Mouse (Mus musculus): ENCODE measurements around the gene Mafg. TPM values are rescaled to one million over a fixed set of nuclear protein-coding genes. Genes with fewer than 3 reads are reported as not detected.

The Mafg gene
- polyA plus RNA-seq, 1 experiment from 2014 or later = 14.7 TPM

DNA sequence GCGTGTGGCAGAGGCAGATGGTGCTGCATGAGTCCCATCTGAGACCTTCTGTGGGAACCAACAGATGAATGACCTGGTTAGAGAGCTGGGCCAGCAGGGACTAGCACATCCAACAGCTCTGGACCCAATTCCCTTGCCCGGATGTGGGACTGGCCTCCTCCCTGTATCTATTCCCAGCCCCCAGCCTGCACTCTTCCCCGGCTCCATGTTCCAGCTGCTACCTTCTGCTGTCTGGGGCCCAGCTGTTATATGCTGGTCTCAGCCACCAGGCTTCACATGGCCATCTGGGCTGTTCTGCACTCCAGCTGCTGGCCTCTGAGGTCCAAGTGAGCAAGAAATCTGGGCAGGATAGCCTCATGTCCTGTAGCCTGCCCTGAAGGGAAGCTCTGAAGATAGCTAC is 32.0 kb upstream of the Mafg start:
- ATAC-seq (replicated peaks; ENCODE audit: extremely low read depth, insufficient read depth, low FRiP score) = no peak
- WGBS = 70% methylated on average over 3 of the region's 3 CpGs
- H3K27me3 ChIP-seq (ENCODE audit: control insufficient read depth, insufficient read depth, low read length) = peaks cover 35% of the 10 kb centered on the region
- H3K4me2 ChIP-seq (ENCODE audit: low read depth, low read length) = no peak overlapping the region
- no peak overlapping the region for H3K4me3 ChIP-seq (ENCODE audit: low read length)
- peaks cover 6% of the 10 kb centered on the region for H3K4me1 ChIP-seq (ENCODE audit: control insufficient read depth, insufficient read depth, low read length)
- no peak overlapping the region for H3K9ac ChIP-seq (ENCODE audit: low read length)
- no peaks in the 10 kb centered on the region for H3K36me3 ChIP-seq (ENCODE audit: control insufficient read depth, insufficient read depth)
- no peak overlapping the region for H3K27ac ChIP-seq (ENCODE audit: low read length)
- no peaks in the 10 kb centered on the region for H3K9me3 ChIP-seq (replicated peaks; ENCODE audit: control insufficient read depth, low read length)

DNA sequence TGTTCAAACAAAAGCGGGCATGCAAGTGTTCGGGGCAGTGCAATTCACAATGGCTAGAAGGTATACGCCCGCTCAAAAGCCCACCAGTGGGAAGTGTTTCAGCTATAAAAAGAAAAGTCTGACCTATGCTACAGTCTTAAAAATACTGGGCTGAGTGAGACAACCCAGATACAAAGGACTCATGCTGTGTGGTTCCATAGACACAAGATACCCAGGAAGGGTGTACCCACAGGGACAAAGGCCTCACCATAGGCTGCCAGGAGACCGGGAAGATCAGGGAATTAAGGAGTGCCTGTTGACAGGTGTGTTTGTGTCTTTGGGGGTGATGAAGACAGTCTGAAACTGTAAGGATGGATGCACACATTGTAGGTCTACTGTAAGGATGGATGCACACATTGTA is 30.3 kb upstream of the Mafg start:
- Histone ChIP-seq H3K27me3 (ENCODE audit: control insufficient read depth, insufficient read depth, low read length) (peaks cover 52% of the 10 kb centered on the region), H3K4me3 (ENCODE audit: low read length) (no peak overlapping the region), H3K9ac (ENCODE audit: low read length) (no peak overlapping the region), H3K9me3 (replicated peaks; ENCODE audit: control insufficient read depth, low read length) (no peaks in the 10 kb centered on the region), H3K36me3 (ENCODE audit: control insufficient read depth, insufficient read depth) (no peaks in the 10 kb centered on the region), H3K4me2 (ENCODE audit: low read depth, low read length) (no peak overlapping the region), H3K27ac (ENCODE audit: low read length) (no peak overlapping the region), H3K4me1 (ENCODE audit: control insufficient read depth, insufficient read depth, low read length) (peaks cover 16% of the 10 kb centered on the region)
- 85% methylated on average over 5 of the region's 5 CpGs for WGBS
- no peak for ATAC-seq (replicated peaks; ENCODE audit: extremely low read depth, insufficient read depth, low FRiP score)

DNA sequence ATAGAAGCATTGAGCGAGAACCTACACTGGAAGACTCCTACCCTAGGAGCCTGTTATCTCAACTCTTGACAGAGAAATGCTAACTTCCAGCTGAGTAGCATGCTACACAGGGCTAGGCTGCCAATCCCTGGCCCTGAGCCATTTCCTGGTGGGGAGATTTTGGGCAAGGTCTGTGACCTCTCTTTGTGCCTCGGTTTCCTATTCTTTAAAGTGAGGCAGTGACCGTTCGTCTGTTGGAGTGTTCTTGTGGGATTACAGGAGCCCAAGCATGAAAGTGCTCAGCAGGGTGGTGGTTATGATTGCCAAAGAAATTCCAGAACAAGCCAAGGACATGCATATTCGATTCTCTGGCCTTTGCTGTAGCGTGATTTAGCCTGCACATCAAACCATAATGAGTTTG is 29.4 kb upstream of the Mafg start:
- Histone ChIP-seq H3K27ac (ENCODE audit: low read length) (no peak overlapping the region), H3K9me3 (replicated peaks; ENCODE audit: control insufficient read depth, low read length) (no peaks in the 10 kb centered on the region), H3K4me1 (ENCODE audit: control insufficient read depth, insufficient read depth, low read length) (peaks cover 17% of the 10 kb centered on the region), H3K4me2 (ENCODE audit: low read depth, low read length) (no peak overlapping the region), H3K36me3 (ENCODE audit: control insufficient read depth, insufficient read depth) (no peaks in the 10 kb centered on the region), H3K4me3 (ENCODE audit: low read length) (no peak overlapping the region), H3K9ac (ENCODE audit: low read length) (no peak overlapping the region), H3K27me3 (ENCODE audit: control insufficient read depth, insufficient read depth, low read length) (peaks cover 61% of the 10 kb centered on the region)
- ATAC-seq (replicated peaks; ENCODE audit: extremely low read depth, insufficient read depth, low FRiP score) = no peak
- WGBS = 48% methylated on average over 6 of the region's 6 CpGs

DNA sequence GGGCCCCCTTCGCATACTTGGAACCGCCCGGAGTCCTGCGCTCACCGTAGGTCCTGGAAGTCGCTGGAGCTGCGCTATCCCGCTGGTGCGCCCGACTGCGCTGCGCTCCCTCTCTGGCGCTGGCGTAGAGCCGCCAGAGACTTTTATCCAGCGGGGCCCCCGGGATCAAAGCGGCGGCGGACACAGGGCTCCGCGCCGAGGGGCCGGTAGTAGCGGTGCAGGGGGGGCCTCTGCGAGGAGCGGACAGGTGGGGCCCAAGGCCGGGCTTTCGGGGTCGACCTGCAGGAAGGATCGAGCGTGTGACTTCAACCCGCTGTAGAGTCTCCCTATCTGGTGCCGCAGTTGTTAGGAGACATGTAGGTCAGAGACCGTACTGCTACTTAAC is 27.7 kb upstream of the Mafg start, which contains the start of gene Notum:
TSS of gene Notum (minus strand) at position 100 of the 385 bp plus-strand sequence.
- Histone ChIP-seq H3K36me3 (ENCODE audit: control insufficient read depth, insufficient read depth) (no peaks in the 10 kb centered on the region), H3K4me1 (ENCODE audit: control insufficient read depth, insufficient read depth, low read length) (peaks cover 17% of the 10 kb centered on the region), H3K27ac (ENCODE audit: low read length) (no peak within 1 kb of the TSS), H3K9me3 (replicated peaks; ENCODE audit: control insufficient read depth, low read length) (no peaks in the 10 kb centered on the region), H3K27me3 (ENCODE audit: control insufficient read depth, insufficient read depth, low read length) (peaks cover 73% of the 10 kb centered on the region), H3K9ac (ENCODE audit: low read length) (peak within 1 kb of the TSS; percentile 54), H3K4me2 (ENCODE audit: low read depth, low read length) (peak within 1 kb of the TSS; percentile 77), H3K4me3 (ENCODE audit: low read length) (peak within 1 kb of the TSS; percentile 51)
- WGBS = 1% methylated on average over 35 of the region's 35 CpGs
- no peak for ATAC-seq (replicated peaks; ENCODE audit: extremely low read depth, insufficient read depth, low FRiP score)

DNA sequence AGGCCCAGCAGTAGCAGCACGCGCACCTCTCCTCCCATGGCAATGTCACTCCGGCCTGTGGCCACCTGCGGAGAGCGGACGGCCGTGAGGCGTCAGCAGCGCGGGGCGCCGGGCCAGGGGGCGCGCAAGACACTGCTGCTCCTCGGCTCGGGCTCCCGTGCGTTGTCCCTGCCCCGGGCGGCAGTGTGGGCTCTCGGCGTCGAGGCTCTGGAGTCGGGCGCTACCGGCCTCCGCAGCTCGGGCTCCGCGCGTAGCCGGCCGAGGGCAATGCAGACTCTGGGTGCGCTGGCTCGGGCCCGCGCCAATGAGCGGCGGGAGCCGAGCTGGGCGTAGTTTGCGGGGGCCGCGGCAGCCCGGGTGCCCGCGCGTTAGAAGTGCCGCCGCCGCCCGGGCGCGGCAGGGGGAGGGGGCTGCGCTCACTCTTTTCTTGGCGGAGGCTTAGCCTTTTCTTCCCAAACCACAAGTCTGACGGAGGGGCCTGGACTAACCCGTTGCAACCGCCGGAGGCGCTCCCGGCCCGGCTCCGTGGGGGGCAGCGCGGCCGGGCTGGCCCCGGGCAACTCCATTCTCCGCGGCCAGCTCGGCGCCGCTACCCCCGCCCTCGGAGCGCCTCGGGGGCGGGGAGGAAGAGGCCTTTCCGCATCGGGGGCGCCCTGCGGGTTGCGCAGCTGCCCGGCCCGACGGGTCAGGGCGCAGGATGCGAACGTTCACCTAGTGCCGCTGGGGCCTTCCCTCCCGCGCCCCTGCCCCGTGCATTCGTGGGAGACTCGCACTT is 27.1 kb upstream of the Mafg start:
- H3K4me3 ChIP-seq (ENCODE audit: low read length) = peak overlapping the region; percentile 51
- no peaks in the 10 kb centered on the region for H3K36me3 ChIP-seq (ENCODE audit: control insufficient read depth, insufficient read depth)
- peak overlapping the region; percentile 54 for H3K9ac ChIP-seq (ENCODE audit: low read length)
- H3K27ac ChIP-seq (ENCODE audit: low read length) = no peak overlapping the region
- peak overlapping the region; percentile 77 for H3K4me2 ChIP-seq (ENCODE audit: low read depth, low read length)
- peak; percentile 33 for ATAC-seq (replicated peaks; ENCODE audit: extremely low read depth, insufficient read depth, low FRiP score)
- under 1% methylated on average over 90 of the region's 95 CpGs for WGBS
- H3K4me1 ChIP-seq (ENCODE audit: control insufficient read depth, insufficient read depth, low read length) = peaks cover 17% of the 10 kb centered on the region
- H3K27me3 ChIP-seq (ENCODE audit: control insufficient read depth, insufficient read depth, low read length) = peaks cover 73% of the 10 kb centered on the region
- no peaks in the 10 kb centered on the region for H3K9me3 ChIP-seq (replicated peaks; ENCODE audit: control insufficient read depth, low read length)

DNA sequence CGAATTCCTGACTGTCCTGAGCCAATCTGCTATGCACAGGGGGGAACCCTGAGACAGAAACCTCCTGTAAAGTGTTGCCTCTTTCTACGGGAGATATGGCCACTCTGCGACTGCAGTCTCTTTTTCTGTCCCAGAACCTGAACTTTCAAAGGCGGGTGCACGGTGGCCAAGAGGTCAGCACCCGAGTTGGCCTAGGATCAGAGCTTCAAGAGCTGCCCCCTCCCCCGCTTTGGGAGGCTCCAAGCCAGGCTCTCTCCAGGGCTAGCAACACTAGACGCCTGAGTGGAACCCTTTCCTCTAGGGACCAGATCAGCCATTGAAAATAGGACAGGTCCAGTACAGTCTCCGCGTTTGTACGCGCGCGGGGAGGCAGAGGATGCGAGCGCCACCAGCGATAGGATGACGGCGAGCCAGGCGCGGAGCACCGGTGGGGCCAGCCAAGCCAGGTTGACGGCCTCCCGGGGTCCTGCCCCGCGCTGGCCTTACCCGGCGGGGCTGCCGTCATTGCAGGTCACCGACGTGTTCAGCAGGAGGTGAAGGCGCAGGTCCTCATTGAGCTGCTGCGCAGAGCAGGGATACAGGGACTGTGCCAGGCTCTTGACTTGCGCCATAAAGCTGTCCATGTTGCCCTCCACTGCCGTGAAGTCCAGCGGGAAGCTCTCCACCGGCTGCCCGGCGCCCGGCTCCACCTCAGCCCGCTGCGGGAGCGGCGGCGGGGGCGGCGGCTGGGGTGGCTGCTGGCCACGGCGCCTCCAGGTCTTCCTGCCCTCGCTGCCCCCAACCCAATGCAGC is 26.3 kb upstream of the Mafg start:
- peaks cover 17% of the 10 kb centered on the region for H3K4me1 ChIP-seq (ENCODE audit: control insufficient read depth, insufficient read depth, low read length)
- 0 out of 2 replicates have a peak, but pooled peaks have one; percentile 6 for ATAC-seq (replicated peaks; ENCODE audit: extremely low read depth, insufficient read depth, low FRiP score)
- peak overlapping the region; percentile 51 for H3K4me3 ChIP-seq (ENCODE audit: low read length)
- H3K9ac ChIP-seq (ENCODE audit: low read length) = peak overlapping the region; percentile 54
- no peaks in the 10 kb centered on the region for H3K9me3 ChIP-seq (replicated peaks; ENCODE audit: control insufficient read depth, low read length)
- no peaks in the 10 kb centered on the region for H3K36me3 ChIP-seq (ENCODE audit: control insufficient read depth, insufficient read depth)
- no peak overlapping the region for H3K27ac ChIP-seq (ENCODE audit: low read length)
- H3K27me3 ChIP-seq (ENCODE audit: control insufficient read depth, insufficient read depth, low read length) = peaks cover 73% of the 10 kb centered on the region
- 3% methylated on average over 50 of the region's 50 CpGs for WGBS
- peak overlapping the region; percentile 77 for H3K4me2 ChIP-seq (ENCODE audit: low read depth, low read length)

DNA sequence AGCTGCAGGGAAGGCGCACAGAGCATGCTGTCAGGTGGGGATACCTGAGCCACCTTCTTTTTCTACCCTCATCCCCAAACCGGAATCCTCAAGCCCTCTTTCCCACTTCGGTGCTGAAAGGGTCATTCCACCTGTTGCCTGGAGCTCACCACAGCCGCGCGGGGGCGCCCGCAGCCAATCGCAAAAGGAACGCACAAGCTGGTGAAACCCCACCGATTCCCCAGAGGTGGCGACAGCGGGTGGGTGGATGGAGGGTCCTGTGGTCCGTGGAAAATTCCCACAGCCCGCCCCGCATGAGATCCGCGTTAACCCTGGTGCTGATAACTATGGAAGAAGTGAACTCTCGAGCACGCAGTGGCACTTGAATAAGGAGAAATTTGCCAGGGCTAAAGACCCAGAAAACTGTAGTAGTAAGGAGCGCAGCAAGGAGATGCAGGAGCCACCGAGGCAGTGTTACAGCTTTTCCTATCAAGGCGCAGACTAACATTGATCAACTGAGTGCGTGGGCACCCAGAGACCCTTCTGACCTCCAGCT is 25.5 kb upstream of the Mafg start:
- Histone ChIP-seq H3K27me3 (ENCODE audit: control insufficient read depth, insufficient read depth, low read length) (peaks cover 70% of the 10 kb centered on the region), H3K36me3 (ENCODE audit: control insufficient read depth, insufficient read depth) (no peaks in the 10 kb centered on the region), H3K4me2 (ENCODE audit: low read depth, low read length) (peak overlapping the region; percentile 77), H3K27ac (ENCODE audit: low read length) (no peak overlapping the region), H3K9me3 (replicated peaks; ENCODE audit: control insufficient read depth, low read length) (no peaks in the 10 kb centered on the region), H3K9ac (ENCODE audit: low read length) (no peak overlapping the region), H3K4me1 (ENCODE audit: control insufficient read depth, insufficient read depth, low read length) (peaks cover 17% of the 10 kb centered on the region), H3K4me3 (ENCODE audit: low read length) (peak overlapping the region; percentile 20; the same call in 1 of the 2 replicates)
- WGBS = 2% methylated on average over 24 of the region's 24 CpGs
- no peak for ATAC-seq (replicated peaks; ENCODE audit: extremely low read depth, insufficient read depth, low FRiP score)

DNA sequence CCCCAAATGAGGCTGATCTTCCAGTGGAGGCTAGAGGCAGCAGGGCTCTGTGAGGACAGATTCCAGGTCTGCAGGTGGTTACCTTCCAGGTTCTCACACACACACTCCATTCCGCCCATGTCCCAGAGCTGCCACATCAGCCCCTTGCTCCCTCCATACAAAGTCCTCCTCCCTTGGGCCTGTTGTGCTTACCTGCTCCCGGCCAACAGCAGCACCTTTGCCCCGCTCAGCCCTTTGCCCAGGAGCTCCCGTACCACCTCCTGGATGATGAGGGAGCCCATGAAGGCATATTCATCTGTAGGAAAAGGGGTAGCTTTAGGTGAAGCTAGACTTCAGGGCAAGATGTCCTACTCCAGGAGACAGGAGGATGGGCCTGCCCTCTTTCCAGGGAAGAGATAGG is 23.9 kb upstream of the Mafg start:
- Histone ChIP-seq H3K4me1 (ENCODE audit: control insufficient read depth, insufficient read depth, low read length) (peaks cover 17% of the 10 kb centered on the region), H3K4me2 (ENCODE audit: low read depth, low read length) (no peak overlapping the region), H3K27ac (ENCODE audit: low read length) (no peak overlapping the region), H3K9ac (ENCODE audit: low read length) (no peak overlapping the region), H3K4me3 (ENCODE audit: low read length) (no peak overlapping the region), H3K36me3 (ENCODE audit: control insufficient read depth, insufficient read depth) (no peaks in the 10 kb centered on the region), H3K9me3 (replicated peaks; ENCODE audit: control insufficient read depth, low read length) (no peaks in the 10 kb centered on the region), H3K27me3 (ENCODE audit: control insufficient read depth, insufficient read depth, low read length) (peaks cover 56% of the 10 kb centered on the region)
- ATAC-seq (replicated peaks; ENCODE audit: extremely low read depth, insufficient read depth, low FRiP score) = no peak
- 80% methylated on average over 4 of the region's 4 CpGs for WGBS

DNA sequence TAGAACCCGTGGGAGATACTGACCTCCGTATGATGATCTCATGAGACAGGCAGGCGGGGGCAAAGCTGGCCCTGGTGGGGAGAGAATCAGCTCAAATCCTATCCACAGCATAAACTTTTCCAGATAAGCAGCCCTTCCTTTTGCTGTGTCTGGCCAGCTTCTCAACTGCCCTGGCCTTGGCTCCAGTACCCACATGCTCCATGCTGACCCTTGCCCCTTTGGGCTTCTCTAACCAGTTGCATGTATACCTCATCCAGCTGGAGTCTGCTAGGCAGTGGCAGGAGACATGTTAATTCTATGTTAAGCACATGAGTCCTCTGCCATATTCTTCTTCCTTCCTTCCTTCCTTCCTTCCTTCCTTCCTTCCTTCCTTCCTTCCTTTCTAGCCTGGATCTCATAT is 21.3 kb upstream of the Mafg start:
- H3K9ac ChIP-seq (ENCODE audit: low read length) = no peak overlapping the region
- H3K4me1 ChIP-seq (ENCODE audit: control insufficient read depth, insufficient read depth, low read length) = peaks cover 9% of the 10 kb centered on the region
- no peak for ATAC-seq (replicated peaks; ENCODE audit: extremely low read depth, insufficient read depth, low FRiP score)
- H3K27me3 ChIP-seq (ENCODE audit: control insufficient read depth, insufficient read depth, low read length) = peaks cover 31% of the 10 kb centered on the region
- no peaks in the 10 kb centered on the region for H3K9me3 ChIP-seq (replicated peaks; ENCODE audit: control insufficient read depth, low read length)
- WGBS = 73% methylated on average over 3 of the region's 3 CpGs
- H3K27ac ChIP-seq (ENCODE audit: low read length) = no peak overlapping the region
- no peak overlapping the region for H3K4me3 ChIP-seq (ENCODE audit: low read length)
- H3K36me3 ChIP-seq (ENCODE audit: control insufficient read depth, insufficient read depth) = no peaks in the 10 kb centered on the region
- no peak overlapping the region for H3K4me2 ChIP-seq (ENCODE audit: low read depth, low read length)

Measured in heart, embryonic 16.5 days (tissue).